Mouse (Mus musculus) left cerebral cortex, adult 8-10 months (tissue): ENCODE measurements around the gene Rhox1. TPM values are rescaled to one million over a fixed set of nuclear protein-coding genes. Genes with fewer than 3 reads are reported as not detected.
A peak's percentile ranks its signal among the peaks of the same experiment; 100 is the strongest.
"Not testable (repeated sequence)": the region's sequence is repeated elsewhere in the genome, so short reads cannot be mapped to it uniquely, and the experiment has no call there.

Source experiments
- DNase-seq, 2 experiments: peaks; one replicate each; pipeline ENCODE4 v3.0.0; 2022; ENCODE audit warnings: low spot score in 2 of 2
- total RNA-seq, 4 experiments: library from RNA; stranded (reverse); gene quantifications; 2 replicates each; pipeline ENCODE4 v1.2.4; 2022

Gene Rhox1
- total RNA-seq, result not detected

DNA sequence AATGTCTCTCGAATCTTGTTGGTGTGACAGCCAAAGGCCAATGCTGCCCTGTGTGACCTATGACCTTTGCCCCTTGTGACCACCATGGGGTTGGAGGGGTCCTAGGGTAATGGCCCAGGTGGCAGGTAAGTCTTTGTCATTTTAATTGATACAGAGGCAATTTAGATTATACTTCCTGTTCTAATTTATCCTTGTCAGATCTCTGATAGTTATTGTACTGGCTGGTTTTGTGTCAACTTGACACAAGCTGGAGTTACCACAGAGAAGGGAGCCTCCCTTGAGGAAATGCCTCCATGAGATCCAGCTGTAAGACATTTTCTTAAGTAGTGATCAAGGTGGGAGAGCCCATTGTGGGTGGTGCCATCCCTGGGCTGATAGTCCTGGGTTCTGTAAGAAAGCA, at the start of gene Rhox1:
TSS of gene Rhox1 (minus strand) at position 101 of the 400 bp plus-strand sequence.
- DNase-seq, result not testable (repeated sequence)

DNA sequence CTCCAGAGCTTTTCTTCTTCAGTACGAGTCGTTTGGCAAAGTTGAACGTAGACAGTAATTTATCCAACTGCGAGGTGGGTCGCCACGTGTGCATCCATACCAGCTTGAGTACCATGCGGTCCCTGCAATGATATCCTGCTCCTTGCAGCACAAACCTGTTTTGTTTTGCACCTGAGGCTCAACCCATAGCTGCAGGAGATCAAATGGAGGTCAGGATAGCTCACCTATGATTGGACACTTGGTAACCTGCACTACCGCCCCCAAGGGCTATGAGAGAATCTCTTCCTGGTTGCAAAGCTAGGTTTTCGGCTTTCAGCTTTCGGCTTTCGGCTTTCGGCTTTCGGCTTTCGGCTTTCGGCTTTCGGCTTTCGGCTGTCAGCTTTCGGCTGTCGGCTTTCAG, 43.0 kb upstream of the Rhox1 start, which contains the start of gene Rhox4a:
TSS of gene Rhox4a (plus strand) at position 301 of the 400 bp plus-strand sequence.
- DNase-seq, result not testable (repeated sequence)

DNA sequence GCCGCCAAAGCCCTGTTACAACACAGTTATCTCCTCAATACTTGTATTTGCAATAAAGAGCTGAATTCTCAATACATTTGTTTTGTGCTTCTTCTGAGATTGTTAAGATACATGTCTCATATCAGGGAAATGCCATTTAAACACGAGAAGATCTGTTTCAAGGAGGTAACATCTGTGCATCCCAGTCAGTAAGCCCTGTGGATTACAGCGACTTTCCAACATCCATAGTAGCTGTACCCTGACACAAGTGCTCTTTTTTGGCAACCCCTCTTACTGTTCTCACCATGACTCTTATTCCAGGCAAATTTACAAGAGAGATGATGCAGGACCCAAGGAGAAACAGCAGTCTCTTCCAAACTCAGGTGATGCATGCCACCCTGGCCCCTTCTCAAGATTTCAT, 27.6 kb upstream of the Rhox1 start, which contains the start of gene Rhox3a:
TSS of gene Rhox3a (plus strand) at position 301 of the 400 bp plus-strand sequence.
- not testable (repeated sequence) for DNase-seq

DNA sequence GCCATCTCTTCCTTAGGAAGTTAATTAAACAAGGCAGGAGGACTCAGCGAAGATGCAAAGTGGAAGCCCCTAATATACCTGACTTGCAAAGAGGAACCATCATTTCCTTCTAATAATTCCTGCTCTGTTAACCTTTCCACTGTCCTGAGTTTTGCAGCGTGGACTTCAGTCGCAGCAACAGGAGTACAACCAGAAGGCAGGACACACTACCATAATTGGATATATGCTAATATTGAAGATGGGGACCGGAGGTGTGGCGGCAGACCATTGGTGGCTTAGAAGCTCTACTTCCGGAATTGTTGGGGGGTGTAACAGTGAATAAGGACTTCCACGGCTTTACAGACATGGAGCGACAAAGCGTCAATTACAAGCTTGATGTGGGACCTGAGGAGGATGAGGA, 22.6 kb upstream of the Rhox1 start, which contains the start of gene Rhox2a:
TSS of gene Rhox2a (plus strand) at position 301 of the 400 bp plus-strand sequence.
- not testable (repeated sequence) for DNase-seq

DNA sequence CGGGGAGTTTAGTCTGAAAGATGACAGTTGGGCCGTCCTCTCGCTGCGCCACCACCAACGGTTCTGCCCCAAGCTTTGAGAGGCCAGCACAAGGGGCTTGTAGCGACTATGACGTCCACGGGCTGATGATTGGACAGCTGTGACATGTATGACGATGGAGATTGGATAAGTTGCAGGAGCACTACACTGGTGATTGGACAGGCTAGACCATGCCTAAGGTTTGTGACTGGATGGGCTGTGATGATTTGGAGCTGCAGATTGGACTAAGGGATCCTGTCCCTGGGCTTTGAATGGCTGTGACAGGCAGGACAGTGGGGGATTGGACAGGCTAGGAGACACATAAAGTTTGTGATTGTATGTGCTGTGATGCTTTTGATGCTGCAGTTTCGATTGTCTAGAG, 11.1 kb downstream of the Rhox1 start, which contains the start of gene Gm9:
TSS of gene Gm9 (minus strand) at position 101 of the 400 bp plus-strand sequence.
- DNase-seq, result no peak

DNA sequence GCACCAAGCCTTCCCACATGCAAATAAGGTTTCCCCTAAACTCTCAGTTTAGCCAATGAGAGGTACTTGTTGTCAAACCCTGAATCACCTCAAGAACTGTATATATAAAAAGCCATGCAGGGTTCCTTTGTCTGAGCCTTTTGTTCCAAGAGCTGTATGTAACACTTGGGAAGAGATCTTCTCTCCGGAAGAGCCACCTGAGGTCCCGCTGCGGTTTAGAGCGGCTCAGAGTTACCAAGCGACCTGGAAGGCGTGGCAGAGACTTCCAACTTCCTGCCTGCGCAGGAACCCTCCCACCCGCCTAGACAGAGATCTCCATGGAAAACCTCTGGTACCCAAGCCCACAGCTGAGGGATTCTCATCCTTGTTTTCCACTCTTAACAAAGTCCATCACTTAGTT, 23.4 kb downstream of the Rhox1 start:
- no peak for DNase-seq

DNA sequence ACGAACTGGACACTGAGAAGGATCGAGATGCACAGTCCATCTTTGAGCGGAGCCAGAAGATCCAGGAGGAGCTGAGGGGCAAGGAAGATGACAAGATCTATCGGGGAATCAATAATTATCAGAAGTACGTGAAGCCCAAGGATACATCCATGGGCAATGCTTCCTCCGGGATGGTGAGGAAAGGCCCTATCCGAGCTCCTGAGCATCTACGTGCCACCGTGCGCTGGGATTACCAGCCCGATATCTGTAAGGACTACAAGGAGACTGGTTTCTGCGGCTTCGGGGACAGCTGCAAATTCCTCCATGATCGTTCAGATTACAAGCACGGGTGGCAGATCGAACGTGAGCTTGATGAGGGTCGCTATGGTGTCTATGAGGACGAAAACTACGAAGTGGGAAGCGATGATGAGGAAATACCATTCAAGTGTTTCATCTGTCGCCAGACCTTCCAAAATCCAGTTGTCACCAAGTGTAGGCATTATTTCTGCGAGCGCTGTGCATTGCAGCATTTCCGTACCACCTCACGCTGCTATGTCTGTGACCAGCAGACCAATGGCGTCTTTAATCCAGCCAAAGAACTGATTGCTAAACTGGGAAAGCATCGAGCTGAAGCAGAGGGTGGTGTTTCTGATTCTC, 30.2 kb downstream of the Rhox1 start:
- DNase-seq, result peak in 1 of 2 experiments; percentile 15

DNA sequence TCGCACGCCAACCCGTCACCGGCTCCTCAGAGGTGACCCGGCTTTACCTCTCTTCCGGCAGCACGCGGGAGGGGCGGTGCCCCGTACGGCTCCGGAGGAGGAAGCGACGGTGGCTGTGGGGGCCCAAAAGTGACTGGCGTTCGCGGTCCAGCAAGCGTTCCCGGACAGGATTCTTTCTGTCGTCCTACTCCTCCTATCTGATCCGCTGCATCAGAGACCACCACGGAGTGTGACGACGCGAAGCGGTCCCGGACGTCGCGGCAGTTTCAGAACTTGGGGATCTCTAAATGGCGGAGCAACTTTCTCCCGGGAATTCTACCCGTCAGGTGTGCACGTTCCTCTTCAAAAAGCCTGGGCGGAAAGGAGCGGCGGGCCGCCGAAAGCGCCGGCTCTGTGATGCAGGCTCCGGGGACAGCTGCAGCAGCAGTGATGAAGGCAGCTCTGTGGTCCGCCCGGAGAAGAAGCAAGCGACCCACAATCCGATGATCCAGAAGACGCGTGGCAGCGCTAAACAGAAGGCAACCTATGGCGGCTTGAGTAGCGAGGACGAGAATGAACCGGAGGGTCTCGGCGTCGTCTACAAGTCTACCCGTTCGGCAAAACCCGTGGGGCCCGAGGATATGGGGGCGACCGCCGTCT, 30.8 kb downstream of the Rhox1 start, which contains the start of the genes Ndufa1 and Rnf113a1:
TSS of gene Ndufa1 (minus strand) at position 59 of the 639 bp plus-strand sequence.
TSS of gene Rnf113a1 (plus strand) at position 141 of the 639 bp plus-strand sequence.
- peak; percentile 68 to 76 for DNase-seq

DNA sequence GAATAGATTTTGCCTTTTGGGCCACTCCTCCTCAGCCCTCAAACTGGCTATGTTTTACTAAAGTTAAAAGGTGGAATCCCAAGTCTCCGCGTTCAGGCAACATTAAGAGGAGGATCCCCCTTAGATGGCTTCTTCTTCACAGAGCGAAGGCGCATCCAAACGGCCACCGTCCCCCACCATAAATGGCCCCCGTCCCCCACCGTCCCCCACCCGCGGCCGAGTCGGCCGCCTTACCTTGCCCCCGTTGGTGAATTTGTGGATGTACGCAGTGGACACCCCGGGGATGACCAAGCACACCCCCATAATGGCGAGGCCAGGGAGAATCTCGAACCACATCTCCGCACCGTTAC, 31.3 kb downstream of the Rhox1 start:
- DNase-seq, result peak in 1 of 2 experiments; percentile 2

DNA sequence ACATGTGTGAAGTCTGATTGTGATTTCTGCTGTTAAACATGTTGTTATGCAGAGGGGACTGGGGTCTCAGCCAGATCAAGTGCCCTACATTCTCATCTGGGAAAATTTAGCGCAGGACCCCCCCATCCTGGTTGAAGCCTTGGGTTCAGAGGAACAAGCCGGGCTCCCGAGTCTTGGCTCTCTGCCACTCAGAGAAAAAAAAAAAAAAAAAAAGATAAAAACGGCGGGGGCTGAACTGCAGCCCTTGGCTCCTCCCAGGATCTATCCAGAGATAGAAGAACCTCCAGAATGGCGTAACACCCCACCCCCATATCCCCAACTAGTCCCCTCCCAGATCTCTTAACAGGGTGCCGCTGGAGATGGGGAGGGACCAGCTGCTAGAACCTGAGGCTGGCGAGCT, 37.7 kb downstream of the Rhox1 start:
- DNase-seq, result not testable (repeated sequence)

DNA sequence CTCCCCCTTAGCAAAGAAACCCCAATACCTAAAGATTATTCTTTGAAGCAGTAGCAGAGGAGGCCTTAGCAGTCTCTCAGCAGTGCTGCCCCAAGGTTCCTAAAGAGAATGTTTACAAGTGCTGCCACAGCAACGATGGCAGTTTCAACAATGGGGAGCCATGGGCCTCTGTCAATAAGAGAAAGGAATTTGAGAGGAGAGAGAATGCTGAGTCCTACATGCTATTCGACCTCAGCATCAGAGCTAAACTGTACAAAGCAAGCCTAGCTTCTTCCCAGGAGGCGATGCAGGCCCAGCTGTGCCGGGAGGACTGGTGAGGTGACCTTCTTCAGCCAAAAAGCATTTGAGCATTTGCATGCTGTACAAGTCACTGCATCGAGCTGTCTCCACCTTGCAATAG, 53.3 kb downstream of the Rhox1 start, which contains the start of gene Akap14:
TSS of gene Akap14 (minus strand) at position 101 of the 400 bp plus-strand sequence.
- no peak for DNase-seq

DNA sequence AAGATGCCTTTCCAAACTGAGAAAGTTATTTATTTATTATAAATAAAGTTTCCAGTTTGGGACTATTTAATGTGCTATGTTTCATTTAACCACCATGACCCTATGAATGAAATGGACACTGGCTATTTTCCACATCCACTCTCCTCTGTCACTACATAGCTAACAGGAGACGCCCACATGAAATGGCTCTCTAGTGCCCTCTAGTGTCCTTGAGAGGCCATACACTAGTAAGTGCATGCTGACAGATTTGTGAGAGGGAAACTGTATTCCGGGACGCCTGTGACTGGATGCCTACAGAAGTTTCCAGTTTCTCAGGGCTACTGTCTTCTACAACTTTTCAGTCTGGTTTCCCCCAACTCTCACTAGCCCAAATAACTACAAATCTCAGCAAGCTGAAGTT, 55.0 kb downstream of the Rhox1 start:
- DNase-seq, result no peak

Other genes with a start within 250 kb of the Rhox1 start
- gene Sept6, start 230.5 kb downstream of the Rhox1 start, total RNA-seq, result 10 to 100 TPM; 58.3 to 63.0 (median 59.2) TPM
- gene Sowahd, start 173.4 kb downstream of the Rhox1 start, total RNA-seq, result not detected
- 100 to 1,000 TPM; 240 to 296 (median 268) TPM for gene Rpl39, start 136.9 kb downstream of the Rhox1 start, total RNA-seq
- gene Upf3b, start 111.9 kb downstream of the Rhox1 start, total RNA-seq, result 10 to 100 TPM; 18.1 to 20.1 (median 19.6) TPM
- gene Nkap, start 95.5 kb downstream of the Rhox1 start, total RNA-seq, result 10 to 100 TPM; 12.1 to 14.0 (median 12.6) TPM
- under 1 TPM in 1 of 4 experiments, not detected in 3; 0.20 TPM for gene Akap14, start 53.4 kb downstream of the Rhox1 start, total RNA-seq
- 100 to 1,000 TPM; 160 to 253 (median 215) TPM for gene Ndufa1, start 31.1 kb downstream of the Rhox1 start, total RNA-seq
- 1 to 10 TPM; 6.7 to 8.2 (median 7.6) TPM for gene Rnf113a1, start 31.0 kb downstream of the Rhox1 start, total RNA-seq
- not detected for gene Gm9, start 11.2 kb downstream of the Rhox1 start, total RNA-seq
- not detected for gene Rhox2a, start 22.7 kb upstream of the Rhox1 start, total RNA-seq
- gene Rhox3a, start 27.7 kb upstream of the Rhox1 start, total RNA-seq, result not detected
- not detected for gene Rhox4a, start 43.1 kb upstream of the Rhox1 start, total RNA-seq
- not detected for gene Rhox3a2, start 157.8 kb upstream of the Rhox1 start, total RNA-seq
- gene Rhox4a2, start 168.6 kb upstream of the Rhox1 start, total RNA-seq, result not detected
- gene Rhox2b, start 189.8 kb upstream of the Rhox1 start, total RNA-seq, result not detected
- gene Rhox4b, start 210.2 kb upstream of the Rhox1 start, total RNA-seq, result not detected
- not detected for gene Rhox2c, start 231.4 kb upstream of the Rhox1 start, total RNA-seq
- not detected for gene Rhox3c, start 236.3 kb upstream of the Rhox1 start, total RNA-seq